Mouse (Mus musculus) retina, embryonic 14.5 days (tissue): ENCODE data around the gene Cars2.
"Not testable (repeated sequence)": the region's sequence is repeated elsewhere in the genome, so short reads cannot be mapped to it uniquely, and the experiment has no call there.

Source experiments
- DNase-seq: peaks from one replicate; pipeline ENCODE4 v3.0.0-alpha.2; 2015; ENCODE audit warnings: low spot score

Gene Cars2

DNA sequence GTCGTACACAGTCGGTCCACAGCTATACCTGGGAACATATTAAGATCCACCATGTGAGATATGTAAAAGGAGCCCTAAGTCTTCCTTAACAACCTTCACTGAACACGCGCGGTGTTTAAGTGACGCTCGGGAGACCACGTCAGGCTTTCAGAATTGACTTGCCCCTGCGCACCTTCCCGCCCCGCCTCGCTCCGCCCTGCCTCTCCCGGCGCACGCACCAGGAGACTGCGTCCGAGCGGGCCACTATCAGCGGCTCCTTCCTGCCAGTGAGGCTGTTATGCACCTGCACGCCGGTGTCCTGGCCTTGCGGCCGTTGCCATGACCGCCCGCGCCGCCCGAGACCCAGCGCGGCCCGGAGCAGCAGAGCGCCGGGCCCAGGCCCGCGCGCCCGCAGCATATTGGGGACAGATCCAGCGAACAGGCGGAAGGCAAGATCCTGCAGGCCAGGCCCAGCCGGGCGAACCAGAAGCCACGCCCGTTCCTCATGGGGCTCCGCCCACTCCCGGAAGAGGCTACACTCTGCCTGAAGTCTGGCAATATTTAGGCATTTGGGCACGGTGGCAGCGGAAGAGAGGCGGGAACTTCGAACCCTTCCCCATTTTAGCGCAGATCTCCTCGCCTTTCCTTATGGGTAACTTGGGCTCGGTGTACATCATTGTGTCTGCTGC lies at the start of gene Cars2:
Cars2 (minus strand) TSS at position 503 of the 668 bp plus-strand sequence.
- peak; percentile 88 for DNase-seq

GRCm38 (mm10) chr8:11593222-11593884 lies 42.8 kb upstream of the Cars2 start:
- no peak for DNase-seq

DNA sequence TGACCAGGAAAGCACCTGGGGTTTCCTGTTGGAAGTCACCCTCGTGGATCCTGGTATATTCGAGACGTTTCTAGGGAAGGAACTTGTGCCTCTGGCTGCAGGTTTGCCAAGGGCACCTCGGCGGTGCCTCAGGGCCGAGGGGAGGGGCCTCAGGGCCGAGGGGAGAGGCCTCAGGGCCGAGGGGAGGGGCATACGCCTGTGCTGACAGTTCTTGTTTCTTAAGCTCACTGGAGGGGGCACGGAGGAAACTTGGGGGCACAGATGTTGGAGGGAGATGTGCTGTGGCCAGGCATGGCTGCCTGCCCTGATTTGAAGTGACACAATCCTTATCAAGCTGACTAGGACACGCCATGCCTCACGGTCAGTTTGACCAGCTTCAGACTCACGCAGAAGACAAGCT lies 41.7 kb upstream of the Cars2 start:
- peak; percentile 24 for DNase-seq

DNA sequence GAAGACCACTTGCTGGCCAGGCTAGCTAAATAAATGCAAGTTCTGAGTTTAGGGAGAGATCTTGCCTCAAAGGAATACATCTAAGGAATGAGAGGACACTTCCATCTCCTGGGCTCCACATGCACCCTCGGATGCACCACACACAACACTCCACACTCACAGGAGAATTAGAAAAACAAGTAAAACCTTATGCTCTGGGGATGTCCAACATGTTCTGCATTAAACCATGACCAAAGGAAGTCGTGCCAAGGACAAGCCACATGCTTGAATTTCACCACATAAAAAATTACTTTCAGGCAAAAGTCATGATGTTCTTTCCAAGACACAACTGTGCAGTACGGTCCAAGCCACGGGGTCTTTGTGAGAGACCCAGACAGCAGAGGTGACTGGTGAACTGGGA lies 41.3 kb upstream of the Cars2 start:
- DNase-seq: no peak

DNA sequence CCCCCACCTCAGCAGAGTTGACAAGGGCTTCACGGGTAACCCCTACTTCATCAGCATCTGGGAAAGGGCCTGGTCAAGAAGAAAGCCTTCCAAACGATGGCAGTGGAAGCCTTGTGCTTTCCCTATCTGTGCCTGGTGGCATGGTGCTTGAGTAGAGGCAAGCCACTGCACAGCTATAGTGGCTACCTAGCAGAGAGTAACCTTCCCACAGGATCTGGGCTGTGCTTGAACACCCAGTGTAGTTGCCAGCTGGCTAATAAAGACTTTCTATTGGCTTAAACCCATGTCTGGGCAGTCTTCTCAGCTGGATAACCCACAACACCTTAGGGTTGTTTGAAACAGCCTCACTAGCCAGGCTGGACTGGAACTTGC lies 35.8 kb upstream of the Cars2 start:
- DNase-seq: no peak

DNA sequence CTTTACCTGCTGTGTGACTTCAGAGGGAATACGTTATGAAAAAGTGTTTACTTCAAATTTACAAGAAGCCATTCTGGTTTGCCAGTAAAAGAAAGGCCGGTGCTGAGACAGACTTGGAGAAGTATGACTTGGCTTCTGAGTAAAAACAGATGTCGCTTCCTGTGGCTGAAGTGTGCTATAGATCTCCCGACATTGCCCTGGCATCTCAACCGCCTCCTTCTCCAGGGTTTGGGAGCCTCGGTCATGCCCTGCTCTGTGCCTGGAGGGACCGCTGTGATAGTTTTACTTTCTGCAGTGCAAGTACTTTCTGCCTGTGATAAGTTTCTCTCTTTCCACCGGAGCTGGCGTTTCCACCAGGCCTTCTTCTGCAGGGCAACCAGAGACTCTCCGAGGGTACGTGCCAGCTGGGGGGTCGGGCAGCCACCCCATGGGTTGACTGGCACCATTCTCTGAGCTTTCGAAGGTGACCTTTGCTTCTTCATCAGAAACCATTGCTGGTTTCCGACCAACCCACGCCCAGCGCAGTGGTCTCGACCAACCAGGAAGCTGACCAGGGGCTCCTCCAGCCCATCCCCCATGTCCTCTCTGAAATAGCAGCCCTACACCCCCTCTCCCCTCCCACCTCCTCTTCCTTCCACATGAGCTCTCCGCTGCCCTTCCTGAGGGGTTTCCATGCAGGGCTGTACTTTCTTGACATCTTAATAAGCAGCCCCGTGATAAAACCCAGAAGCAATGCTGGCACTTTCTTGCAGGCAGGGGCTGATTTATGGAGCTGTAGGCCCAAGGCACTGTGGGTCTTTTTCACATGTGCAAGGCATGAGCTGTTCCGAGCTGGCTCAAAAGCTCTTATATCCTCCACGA lies 35.2 kb upstream of the Cars2 start:
- no peak for DNase-seq

GRCm38 (mm10) chr8:11575604-11576384 lies 25.2 kb upstream of the Cars2 start:
- no peak for DNase-seq

- DNase-seq: no peak
Observed at GRCm38 (mm10) chr8:11574911-11575603, 24.5 kb upstream of the Cars2 start.

- DNase-seq: no peak
Observed at GRCm38 (mm10) chr8:11572428-11572827, 21.8 kb upstream of the Cars2 start.

DNA sequence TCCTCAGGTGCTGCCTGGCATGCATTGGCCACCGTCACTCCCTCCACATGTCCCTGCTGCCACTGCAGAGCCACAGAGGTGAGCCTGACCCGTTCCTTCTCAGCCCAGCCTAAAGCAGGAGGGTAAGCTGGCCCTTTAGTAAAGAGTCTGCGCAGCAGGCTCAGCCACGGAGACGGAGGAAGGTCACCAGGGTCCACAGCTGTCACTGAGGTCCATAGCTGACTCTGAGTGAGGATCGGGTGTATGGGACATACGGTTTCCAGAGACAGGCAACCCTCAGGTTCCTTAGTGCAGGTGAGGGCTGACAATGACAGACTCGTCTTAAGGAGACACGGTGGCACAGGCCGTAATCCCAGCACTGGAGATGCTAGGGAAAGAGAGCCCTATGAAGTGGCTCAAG lies 21.4 kb upstream of the Cars2 start:
- DNase-seq: no peak

DNA sequence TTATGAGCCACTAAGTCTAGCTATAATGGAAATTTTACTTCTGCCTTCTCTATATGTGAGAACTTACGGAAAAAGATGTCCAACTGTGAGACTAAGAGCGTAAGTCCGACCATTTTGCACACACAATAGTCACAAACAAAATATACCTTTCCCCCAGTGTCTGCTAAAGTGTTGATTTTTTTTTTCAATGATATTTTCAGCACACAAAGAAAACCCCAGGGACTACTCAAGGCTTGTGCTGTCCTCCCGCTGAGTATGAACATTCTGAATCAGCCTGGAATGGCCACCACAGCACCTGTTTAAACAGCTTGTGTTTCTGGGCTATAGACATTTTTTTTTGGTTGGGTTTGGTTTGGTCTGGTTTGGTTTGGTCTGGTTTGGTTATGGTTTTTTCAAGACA lies 20.2 kb upstream of the Cars2 start:
- DNase-seq: no peak

DNA sequence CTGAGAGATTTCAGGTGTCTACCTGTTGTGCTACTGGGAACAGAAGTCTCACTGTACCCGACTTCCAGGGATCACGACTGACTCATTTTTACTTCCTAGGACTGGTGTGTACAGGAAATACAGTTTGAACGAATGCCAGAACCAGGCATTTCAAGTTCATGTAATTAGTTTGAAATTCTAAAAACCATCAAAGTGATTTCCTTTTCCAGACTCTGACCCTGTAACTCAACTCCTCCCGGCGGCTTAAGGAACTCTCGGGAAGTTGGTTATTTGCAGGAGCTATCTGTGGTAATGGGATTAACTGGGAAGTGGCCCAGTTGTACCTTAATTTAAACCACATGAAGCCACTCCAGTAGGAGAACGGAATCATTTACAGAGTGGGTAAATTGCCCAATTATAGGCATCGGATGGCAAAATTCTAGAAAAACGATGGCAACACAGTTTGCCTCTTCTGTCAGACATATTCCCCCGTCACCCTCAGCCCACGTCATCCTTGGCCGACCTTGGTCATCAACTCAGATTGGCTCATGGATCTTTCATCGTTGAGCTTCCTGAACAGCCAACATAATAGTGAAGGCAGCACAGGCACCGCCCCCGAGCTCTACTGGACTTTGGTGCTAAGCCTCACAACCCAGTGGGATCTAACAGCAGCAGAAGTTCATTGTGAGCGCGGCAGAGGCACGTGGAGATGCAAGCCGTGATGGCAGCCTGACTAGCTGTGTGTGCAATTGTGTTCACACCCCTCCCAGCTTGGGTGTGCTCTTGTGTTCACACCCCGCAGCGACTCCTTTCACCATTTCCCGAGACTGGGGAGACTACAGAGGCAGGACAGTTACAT lies 18.9 kb upstream of the Cars2 start:
- no peak for DNase-seq

DNA sequence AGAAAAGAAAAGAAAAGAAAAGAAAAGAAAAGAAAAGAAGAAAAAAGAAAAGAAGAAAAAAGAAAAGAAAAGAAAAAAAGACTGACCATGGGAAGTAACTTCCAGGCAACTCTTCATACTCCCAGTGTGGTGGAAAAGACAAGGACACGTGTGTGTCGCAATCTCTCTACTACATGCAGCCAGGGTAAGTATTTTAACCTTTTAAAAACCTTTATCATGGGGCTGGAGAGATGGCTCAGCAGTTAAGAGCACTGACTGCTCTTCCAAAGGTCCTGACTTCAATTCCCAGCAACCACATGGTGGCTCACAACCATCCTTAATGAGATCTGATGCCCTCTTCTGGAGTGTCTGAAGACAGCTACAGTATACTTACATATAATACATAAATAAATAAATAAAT lies 17.6 kb upstream of the Cars2 start:
- not testable (repeated sequence) for DNase-seq

DNA sequence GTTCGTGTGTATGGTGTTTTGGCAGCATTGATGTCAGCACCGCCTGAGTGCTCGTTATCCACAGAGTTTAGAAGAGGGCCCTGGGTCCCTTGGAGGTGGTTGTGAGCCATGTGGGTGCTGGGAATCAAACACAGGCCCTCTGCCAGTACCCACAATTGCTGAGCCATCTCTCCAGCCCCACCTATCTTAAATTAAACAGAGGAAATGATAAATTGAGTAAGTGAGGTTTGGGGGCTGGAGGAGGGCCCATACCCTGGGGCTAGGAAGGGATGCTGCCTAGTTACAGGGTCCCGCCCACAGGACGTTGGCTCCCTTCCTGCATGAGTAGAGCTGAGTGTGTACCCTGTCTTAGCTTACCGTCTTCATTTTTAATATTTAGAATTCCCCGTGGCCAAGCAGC lies 14.1 kb upstream of the Cars2 start:
- DNase-seq: no peak

DNA sequence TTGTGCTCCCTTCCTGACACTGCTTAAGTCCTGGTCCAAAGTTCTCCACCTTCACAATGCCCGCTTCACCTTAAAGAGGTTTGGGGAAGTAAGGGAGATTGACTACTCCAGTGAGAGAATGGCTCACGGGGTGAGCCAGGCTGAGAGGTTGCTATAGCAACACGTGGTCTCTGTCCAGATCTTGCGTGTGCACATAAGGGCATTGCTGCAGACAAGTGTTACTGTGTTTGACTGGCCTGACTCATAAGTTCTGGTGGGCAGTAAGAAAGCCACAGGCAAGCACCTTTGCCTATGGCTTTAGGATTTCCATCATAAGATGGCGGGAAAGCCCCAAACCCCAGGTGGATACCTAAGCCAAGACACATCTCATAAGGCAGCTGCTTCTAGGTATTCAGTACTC lies 13.7 kb upstream of the Cars2 start:
- no peak for DNase-seq

- no peak for DNase-seq
Observed at GRCm38 (mm10) chr8:11560220-11560619, 9.6 kb upstream of the Cars2 start.

GRCm38 (mm10) chr8:11559511-11559910 lies 8.9 kb upstream of the Cars2 start:
- DNase-seq: no peak

- DNase-seq: peak; percentile 98
Observed at GRCm38 (mm10) chr8:11557768-11558629, 7.4 kb upstream of the Cars2 start.

DNA sequence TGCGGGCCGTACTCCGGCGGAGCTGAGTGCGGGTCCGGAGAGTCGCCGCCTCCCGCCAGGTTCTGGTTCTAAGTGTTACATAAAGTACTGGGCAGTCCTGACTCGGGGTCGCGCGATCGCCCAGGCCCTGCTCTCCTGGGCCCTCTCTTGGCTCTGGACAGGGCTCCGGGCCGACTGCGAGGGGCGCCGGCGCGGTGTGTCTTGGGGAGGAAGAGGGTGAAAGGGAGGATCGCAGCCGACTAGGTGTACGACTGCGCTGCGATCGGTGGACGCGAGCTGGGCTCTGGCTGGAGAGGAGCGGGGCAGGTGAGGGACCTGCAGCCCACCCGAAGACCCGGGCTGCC lies 6.8 kb upstream of the Cars2 start:
- DNase-seq: no peak
